Mouse (Mus musculus) small intestine, adult 2 months (tissue): Measurements from ENCODE around the gene Gpr135. TPM values are rescaled to one million over a fixed set of nuclear protein-coding genes. Genes with fewer than 3 reads are reported as not detected.

Experiments
- H3K27ac ChIP-seq: fragments of 200-500 bp; 2 replicates; pipeline ENCODE4 v1.5.1; 2012; ENCODE audit warnings: low read depth, low read length, control low read depth, inconsistent platforms; ENCODE audit not compliant: insufficient read depth
- H3K27me3 ChIP-seq: fragments of 200-500 bp; 2 replicates; pipeline ENCODE4 v1.6.1; 2012; ENCODE audit warnings: mild to moderate bottlenecking, moderate library complexity, low read length, inconsistent platforms; ENCODE audit not compliant: control insufficient read depth, insufficient read depth
- H3K36me3 ChIP-seq: fragments of 200-500 bp; 2 replicates; pipeline ENCODE4 v1.6.1; 2012; ENCODE audit warnings: mild to moderate bottlenecking, low read length, control low read depth, inconsistent platforms; ENCODE audit not compliant: control insufficient read depth, insufficient read depth
- H3K4me1 ChIP-seq: fragments of 200-500 bp; 2 replicates; pipeline ENCODE4 v1.6.1; 2012; ENCODE audit warnings: low read length, inconsistent platforms, mixed read lengths; ENCODE audit not compliant: control insufficient read depth, insufficient read depth, insufficient read length
- H3K4me3 ChIP-seq: fragments of 200-500 bp; 2 replicates; pipeline ENCODE4 v1.5.1; 2012; ENCODE audit warnings: low read depth, mild to moderate bottlenecking, control low read depth, inconsistent platforms, low read length, moderate library complexity
- CTCF ChIP-seq: fragments of 200-500 bp; IDR thresholded peaks from 2 replicates; pipeline ENCODE4 v1.5.1; 2012; ENCODE audit warnings: low read depth, mild to moderate bottlenecking, control low read depth, inconsistent platforms, low read length, moderate library complexity, mixed read lengths; ENCODE audit not compliant: insufficient replicate concordance, insufficient read length; ENCODE audit errors: extremely low read depth
- POLR2A ChIP-seq: fragments of 200-500 bp; IDR thresholded peaks from 2 replicates; pipeline ENCODE4 v1.6.1; 2012; ENCODE audit warnings: low read depth, mild to moderate bottlenecking, control low read depth, inconsistent platforms, low read length, moderate library complexity
- WGBS: fragments of 180-500 bp; shearing (Covaris S2); methylation state at CpG from one replicate; pipeline ENCODE4 v1.1.7; 2018; 5-methylcytosine and 5-hydroxymethylcytosine counted together
- polyA plus RNA-seq: library from polyadenylated mRNA; depleted of rRNA; stranded (reverse); fragments of >200 nt; gene quantifications from 2 replicates; pipeline ENCODE4 v1.2.3, GENCODE M21; 2012

Gene Gpr135
- polyA plus RNA-seq, 1 experiment = 0.46 TPM

- Histone ChIP-seq H3K27me3 (no peaks in the 10 kb centered on the region), H3K4me3 (no peak overlapping the region), H3K27ac (no peak overlapping the region), H3K4me1 (no peaks in the 10 kb centered on the region), H3K36me3 (no peaks in the 10 kb centered on the region)
- TF ChIP-seq POLR2A (no peak), CTCF (no peak)
- 85% methylated on average over 6 of the region's 6 CpGs for whole genome bisulfite sequencing
Observed at GRCm38 (mm10) chr12:72037049-72037448, 33.9 kb downstream of the Gpr135 start.

- no peak overlapping the region for H3K27ac ChIP-seq
- no peak overlapping the region for H3K4me3 ChIP-seq
- TF ChIP-seq CTCF (no peak), POLR2A (no peak)
- WGBS = 34% methylated on average over 9 of the region's 9 CpGs
- no peaks in the 10 kb centered on the region for H3K36me3 ChIP-seq
- H3K27me3 ChIP-seq = no peaks in the 10 kb centered on the region
- H3K4me1 ChIP-seq = no peaks in the 10 kb centered on the region
Observed at GRCm38 (mm10) chr12:72036097-72036661, 34.7 kb downstream of the Gpr135 start.

- Histone ChIP-seq H3K27me3 (no peaks in the 10 kb centered on the region), H3K36me3 (no peaks in the 10 kb centered on the region), H3K4me1 (no peaks in the 10 kb centered on the region), H3K27ac (no peak overlapping the region), H3K4me3 (no peak overlapping the region)
- TF ChIP-seq CTCF (no peak), POLR2A (no peak)
- WGBS = 84% methylated on average over 6 of the region's 6 CpGs
Observed at GRCm38 (mm10) chr12:72031794-72032193, 39.1 kb downstream of the Gpr135 start.

GRCm38 (mm10) chr12:72031171-72031570 is 39.8 kb downstream of the Gpr135 start:
- no peaks in the 10 kb centered on the region for H3K36me3 ChIP-seq
- 91% methylated on average over 5 of the region's 5 CpGs for WGBS
- no peak overlapping the region for H3K4me3 ChIP-seq
- no peak for TF ChIP-seq POLR2A
- no peak for TF ChIP-seq CTCF
- H3K27ac ChIP-seq = no peak overlapping the region
- no peaks in the 10 kb centered on the region for H3K4me1 ChIP-seq
- H3K27me3 ChIP-seq = no peaks in the 10 kb centered on the region

- 62% methylated on average over 6 of the region's 6 CpGs for WGBS
- H3K4me3 ChIP-seq = no peak overlapping the region
- no peaks in the 10 kb centered on the region for H3K27me3 ChIP-seq
- H3K36me3 ChIP-seq = no peaks in the 10 kb centered on the region
- H3K4me1 ChIP-seq = no peaks in the 10 kb centered on the region
- no peak overlapping the region for H3K27ac ChIP-seq
- TF ChIP-seq POLR2A = no peak
Observed at GRCm38 (mm10) chr12:72025275-72025795, 45.6 kb downstream of the Gpr135 start.

GRCm38 (mm10) chr12:72023572-72023971 is 47.4 kb downstream of the Gpr135 start:
- Histone ChIP-seq H3K36me3 (no peaks in the 10 kb centered on the region), H3K27me3 (no peaks in the 10 kb centered on the region), H3K27ac (no peak overlapping the region), H3K4me1 (no peaks in the 10 kb centered on the region), H3K4me3 (no peak overlapping the region)
- TF ChIP-seq POLR2A = no peak
- TF ChIP-seq CTCF = no peak
- WGBS = 93% methylated on average over 5 of the region's 5 CpGs

- no peak overlapping the region for H3K27ac ChIP-seq
- no peaks in the 10 kb centered on the region for H3K36me3 ChIP-seq
- no peaks in the 10 kb centered on the region for H3K4me1 ChIP-seq
- TF ChIP-seq CTCF (no peak), POLR2A (no peak)
- no peaks in the 10 kb centered on the region for H3K27me3 ChIP-seq
- whole genome bisulfite sequencing = 74% methylated on average over 3 of the region's 3 CpGs
- H3K4me3 ChIP-seq = no peak overlapping the region
Observed at GRCm38 (mm10) chr12:72022790-72023189, 48.1 kb downstream of the Gpr135 start.
